Mouse (Mus musculus): ENCODE data around the gene Galnt18.

Gene Galnt18

GRCm38 (mm10) chr7:111771251-111771801 lies 8.5 kb downstream of the Galnt18 start:
- DNase-seq (ENCODE audit: low spot score) = no peak

- no peak for DNase-seq (ENCODE audit: low spot score)
Observed at GRCm38 (mm10) chr7:111770585-111770984, 9.2 kb downstream of the Galnt18 start.

- no peak for DNase-seq (ENCODE audit: low spot score)
Observed at GRCm38 (mm10) chr7:111766145-111766767, 13.5 kb downstream of the Galnt18 start.

GRCm38 (mm10) chr7:111762754-111763153 lies 17.0 kb downstream of the Galnt18 start:
- DNase-seq (ENCODE audit: low spot score) = no peak

- DNase-seq (ENCODE audit: low spot score) = no peak
Observed at GRCm38 (mm10) chr7:111748571-111749071, 31.2 kb downstream of the Galnt18 start.

GRCm38 (mm10) chr7:111744770-111745169 lies 35.0 kb downstream of the Galnt18 start:
- DNase-seq (ENCODE audit: low spot score) = no peak

GRCm38 (mm10) chr7:111741595-111741994 lies 38.2 kb downstream of the Galnt18 start:
- DNase-seq (ENCODE audit: low spot score) = no peak

GRCm38 (mm10) chr7:111740091-111740490 lies 39.7 kb downstream of the Galnt18 start:
- no peak for DNase-seq (ENCODE audit: low spot score)

- DNase-seq (ENCODE audit: low spot score) = no peak
Observed at GRCm38 (mm10) chr7:111739371-111739765, 40.4 kb downstream of the Galnt18 start.

- no peak for DNase-seq (ENCODE audit: low spot score)
Observed at GRCm38 (mm10) chr7:111738456-111739370, 41.1 kb downstream of the Galnt18 start.

GRCm38 (mm10) chr7:111737426-111737825 lies 42.4 kb downstream of the Galnt18 start:
- no peak for DNase-seq (ENCODE audit: low spot score)

- DNase-seq (ENCODE audit: low spot score) = no peak
Observed at GRCm38 (mm10) chr7:111736365-111736764, 43.4 kb downstream of the Galnt18 start.

- DNase-seq (ENCODE audit: low spot score) = no peak
Observed at GRCm38 (mm10) chr7:111730346-111731269, 49.2 kb downstream of the Galnt18 start.

- no peak for DNase-seq (ENCODE audit: low spot score)
Observed at GRCm38 (mm10) chr7:111726928-111727327, 52.8 kb downstream of the Galnt18 start.

- DNase-seq (ENCODE audit: low spot score) = no peak
Observed at GRCm38 (mm10) chr7:111724730-111725129, 55.0 kb downstream of the Galnt18 start.

- DNase-seq (ENCODE audit: low spot score) = no peak
Observed at GRCm38 (mm10) chr7:111724004-111724403, 55.8 kb downstream of the Galnt18 start.

GRCm38 (mm10) chr7:111721308-111721698 lies 58.5 kb downstream of the Galnt18 start:
- no peak for DNase-seq (ENCODE audit: low spot score)

- no peak for DNase-seq (ENCODE audit: low spot score)
Observed at GRCm38 (mm10) chr7:111720511-111721307, 59.1 kb downstream of the Galnt18 start.

GRCm38 (mm10) chr7:111718900-111719299 lies 60.9 kb downstream of the Galnt18 start:
- no peak for DNase-seq (ENCODE audit: low spot score)

GRCm38 (mm10) chr7:111714639-111715360 lies 65.0 kb downstream of the Galnt18 start:
- no peak for DNase-seq (ENCODE audit: low spot score)

All from yolk sac, embryonic 10.5 days (tissue).